Comparison of ENCODE assay signal across 11 mouse cellular contexts in genomic region chr13:44416986-44417385, GRCm38 (mm10).
DNase-seq lines count a peak whose midpoint lies in the region; ATAC-seq lines count a peak whose summit lies in the region.
"Had no signal": no experiment of that assay in that cellular context is flagged by ENCODE, and none has a peak within 500 bp of the region (broad histone marks: within the 10 kb centered on the region; RNA-seq: fewer than 3 reads in every experiment).

No protein-coding gene starts in this region.

- peaks cover 50% of the 10 kb centered on the region for H3K4me1 ChIP-seq in heart, embryonic 12.5 days (replicated peaks)
- H3K4me1 ChIP-seq in neural tube, embryonic 12.5 days = peaks cover 20% of the 10 kb centered on the region

- H3K27ac ChIP-seq in heart, embryonic 12.5 days (ENCODE audit: poor library complexity, severe bottlenecking) = peak overlapping the region; percentile 32; the same call in 1 of the 2 replicates
- no peak overlapping the region for H3K27ac ChIP-seq in neural tube, embryonic 12.5 days
- H3K27ac ChIP-seq: macrophage had no signal

- 0 out of 2 replicates have a peak, but pooled peaks cover 3% of the 10 kb centered on the region for H3K27me3 ChIP-seq in heart, embryonic 12.5 days (replicated peaks)
- H3K27me3 ChIP-seq in neural tube, embryonic 12.5 days (replicated peaks) = no peaks in the 10 kb centered on the region

- peaks cover 4% of the 10 kb centered on the region; the same call in 1 of the 2 replicates for H3K9me3 ChIP-seq in heart, embryonic 12.5 days (replicated peaks)
- H3K9me3 ChIP-seq in neural tube, embryonic 12.5 days = 0 out of 2 replicates have a peak, but pooled peaks cover 5% of the 10 kb centered on the region

- no peaks in the 10 kb centered on the region for H3K36me3 ChIP-seq in heart, embryonic 12.5 days
- H3K36me3 ChIP-seq in neural tube, embryonic 12.5 days = no peaks in the 10 kb centered on the region

- no peak for ATAC-seq in heart, embryonic 12.5 days (ENCODE audit: insufficient number of reproducible peaks, low FRiP score)
- ATAC-seq in neural tube, embryonic 12.5 days (ENCODE audit: low FRiP score, low read depth) = 0 out of 2 replicates have a peak, but pooled peaks have one; percentile 41

- 18% methylated on average over 8 of the region's 8 CpGs for WGBS in heart, embryonic 12.5 days
- WGBS in neural tube, embryonic 12.5 days = under 1% methylated on average over 8 of the region's 8 CpGs

- no peak for DNase-seq in heart, postnatal 4 days
- DNase-seq in neural tube, embryonic 10.5 days (ENCODE audit: extremely low spot score, low spot score) = no peak
- DNase-seq in kidney, postnatal 36 days = peak; percentile 37 to 59
- DNase-seq in thymus, adult 18-20 months = no peak
- DNase-seq in adrenal gland, postnatal 4 days (ENCODE audit: low spot score in 2 of 2) = no peak
- DNase-seq in cerebellum, postnatal 4 days (ENCODE audit: low spot score in 2 of 2) = no peak
- DNase-seq: B cell, adult 2 months; cerebellum, postnatal 14 days had no signal

- H3K4me3 ChIP-seq in heart, embryonic 12.5 days = no peak overlapping the region
- no peak overlapping the region for H3K4me3 ChIP-seq in neural tube, embryonic 12.5 days

- no peak overlapping the region; the same call in 1 of the 2 replicates for H3K9ac ChIP-seq in heart, embryonic 12.5 days
- no peak overlapping the region for H3K9ac ChIP-seq in neural tube, embryonic 12.5 days

- H3K4me2 ChIP-seq in heart, embryonic 12.5 days = peak overlapping the region; percentile 40; the same call in 1 of the 2 replicates
- H3K4me2 ChIP-seq in neural tube, embryonic 12.5 days (replicated peaks) = peak overlapping the region; percentile 43

Comparison
In these comparisons a context has a peak if more than half of its experiments do, and no peak if none do; other contexts are left out.
1. DNase-seq: peak in kidney, postnatal 36 days (2 of 2); none in heart, postnatal 4 days (single experiment), neural tube, embryonic 10.5 days (single experiment), thymus, adult 18-20 months (0 of 2), adrenal gland, postnatal 4 days (0 of 2) and cerebellum, postnatal 4 days (0 of 2).